Mouse (Mus musculus) testis, adult 2 months (tissue): ENCODE results near the gene Gpr160. TPM values are rescaled to one million over a fixed set of nuclear protein-coding genes. Genes with fewer than 3 reads are reported as not detected.

Experiments
- H3K27ac ChIP-seq: fragments of 200-500 bp; 2 replicates; pipeline ENCODE4 v1.5.1; 2012; ENCODE audit warnings: low read depth, low read length; ENCODE audit not compliant: control insufficient read depth, insufficient read depth
- H3K27me3 ChIP-seq: fragments of 200-500 bp; 2 replicates; pipeline ENCODE4 v1.6.1; 2012; ENCODE audit warnings: mild to moderate bottlenecking, low read length, moderate library complexity; ENCODE audit not compliant: control insufficient read depth, insufficient read depth
- H3K36me3 ChIP-seq: fragments of 200-500 bp; 2 replicates; pipeline ENCODE4 v1.6.1; 2012; ENCODE audit warnings: mild to moderate bottlenecking, low read length; ENCODE audit not compliant: control insufficient read depth, insufficient read depth
- H3K4me1 ChIP-seq: fragments of 200-500 bp; 2 replicates; pipeline ENCODE4 v1.6.1; 2012; ENCODE audit warnings: low read length; ENCODE audit not compliant: control insufficient read depth, insufficient read depth
- H3K4me3 ChIP-seq: fragments of 200-500 bp; 2 replicates; pipeline ENCODE4 v1.5.1; 2012; ENCODE audit warnings: low read depth, mild to moderate bottlenecking, low read length, moderate library complexity, mixed read lengths; ENCODE audit not compliant: control insufficient read depth
- CTCF ChIP-seq: fragments of 200-500 bp; IDR thresholded peaks from 2 replicates; pipeline ENCODE4 v1.5.1; 2012; ENCODE audit warnings: low read depth, mild to moderate bottlenecking, inconsistent platforms, low read length, moderate library complexity; ENCODE audit not compliant: control insufficient read depth, insufficient read depth, insufficient replicate concordance
- POLR2A ChIP-seq: fragments of 200-500 bp; IDR thresholded peaks from 2 replicates; pipeline ENCODE4 v1.6.1; 2012; ENCODE audit warnings: low read depth, mild to moderate bottlenecking, inconsistent platforms, low read length, moderate library complexity; ENCODE audit not compliant: control insufficient read depth
- polyA plus RNA-seq: library from polyadenylated mRNA; depleted of rRNA; stranded (reverse); fragments of >200 nt; gene quantifications from 2 replicates; pipeline ENCODE4 v1.2.3, GENCODE M21; 2012; rRNA removed

The Gpr160 gene
- polyA plus RNA-seq, 1 experiment = 218 TPM

GRCm38 (mm10) chr3:30904658-30905057 lies 48.9 kb downstream of the Gpr160 start:
- Histone ChIP-seq H3K4me1 (no peaks in the 10 kb centered on the region), H3K27me3 (no peaks in the 10 kb centered on the region), H3K4me3 (no peak overlapping the region), H3K36me3 (peaks cover 2% of the 10 kb centered on the region), H3K27ac (no peak overlapping the region)
- TF ChIP-seq CTCF = no peak
- no peak for TF ChIP-seq POLR2A

- Histone ChIP-seq H3K27ac (no peak overlapping the region), H3K4me3 (no peak overlapping the region), H3K4me1 (no peaks in the 10 kb centered on the region), H3K36me3 (no peaks in the 10 kb centered on the region; the same call in 1 of the 2 replicates), H3K27me3 (no peaks in the 10 kb centered on the region)
- no peak for TF ChIP-seq CTCF
Measured at GRCm38 (mm10) chr3:30917160-30917559, 61.4 kb downstream of the Gpr160 start.

GRCm38 (mm10) chr3:30927664-30928063 lies 71.9 kb downstream of the Gpr160 start:
- no peak overlapping the region for H3K4me3 ChIP-seq
- TF ChIP-seq POLR2A (no peak), CTCF (no peak)
- no peaks in the 10 kb centered on the region for H3K4me1 ChIP-seq
- H3K27me3 ChIP-seq = no peaks in the 10 kb centered on the region
- H3K27ac ChIP-seq = no peak overlapping the region
- no peaks in the 10 kb centered on the region for H3K36me3 ChIP-seq

GRCm38 (mm10) chr3:30929828-30930227 lies 74.1 kb downstream of the Gpr160 start:
- Histone ChIP-seq H3K4me1 (no peaks in the 10 kb centered on the region), H3K27me3 (no peaks in the 10 kb centered on the region), H3K27ac (no peak overlapping the region), H3K36me3 (no peaks in the 10 kb centered on the region), H3K4me3 (no peak overlapping the region)
- TF ChIP-seq CTCF (no peak), POLR2A (no peak)

- H3K36me3 ChIP-seq = peaks cover 1% of the 10 kb centered on the region; the same call in 1 of the 2 replicates
- no peaks in the 10 kb centered on the region for H3K27me3 ChIP-seq
- no peaks in the 10 kb centered on the region for H3K4me1 ChIP-seq
- no peak overlapping the region for H3K27ac ChIP-seq
- no peak for TF ChIP-seq POLR2A
- no peak for TF ChIP-seq CTCF
- no peak overlapping the region for H3K4me3 ChIP-seq
Measured at GRCm38 (mm10) chr3:30934384-30934783, 78.6 kb downstream of the Gpr160 start.

Other genes with a start within 250 kb of the Gpr160 start
- 45.2 and 45.3 TPM in 2 replicates for gene Lrriq4, start 211.4 kb upstream of the Gpr160 start, polyA plus RNA-seq
- 54.7 and 66.2 TPM in 2 replicates for gene Lrrc34, start 208.1 kb upstream of the Gpr160 start, polyA plus RNA-seq
- gene Lrrc31, start 156.1 kb upstream of the Gpr160 start, polyA plus RNA-seq = not detected in 2 replicates
- gene Samd7, start 109.7 kb upstream of the Gpr160 start, polyA plus RNA-seq = 2.4 and 3.0 TPM in 2 replicates
- gene Sec62, start 63.1 kb upstream of the Gpr160 start, polyA plus RNA-seq = 6.7 and 9.0 TPM in 2 replicates
- gene Phc3, start 113.5 kb downstream of the Gpr160 start, polyA plus RNA-seq = 11.3 and 11.4 TPM in 2 replicates
- gene Prkci, start 139.8 kb downstream of the Gpr160 start, polyA plus RNA-seq = 7.7 and 8.5 TPM in 2 replicates
- gene Skil, start 239.1 kb downstream of the Gpr160 start, polyA plus RNA-seq = 3.5 and 3.7 TPM in 2 replicates